Mouse (Mus musculus): ENCODE results near the gene Dbp. TPM values are rescaled to one million over a fixed set of nuclear protein-coding genes. Genes with fewer than 3 reads are reported as not detected.
A peak's percentile ranks its signal among the peaks of the same experiment; 100 is the strongest.

Gene Dbp
- total and polyA plus RNA-seq, 3 experiments: 7.9 to 11.0 (median 10.4) TPM

GRCm38 (mm10) chr7:45703521-45704033 lies 1.3 kb upstream of the Dbp start:
- in situ Hi-C loops (cut with MboI; ENCODE audit: low pct_ligation_motif_present, low pct_unique_long_range_greater_than_20kb, low sequenced_read_pairs): no loop called here

GRCm38 (mm10) chr7:45704046-45704559 lies 785 bp upstream of the Dbp start:
- Histone ChIP-seq H3K27ac (ENCODE audit: insufficient read depth, low read depth) (peak overlapping the region; percentile 66), H3K36me3 (replicated peaks in 1 of 2; ENCODE audit: control insufficient read depth in 1 of 2, insufficient read depth in 1 of 2, low read length in 1 of 2) (peaks cover 0 to 4% of the 10 kb centered on the region in 2 experiments), H3K79me2 (replicated peaks; ENCODE audit: control insufficient read depth, extremely low read depth, insufficient read depth, poor library complexity, severe bottlenecking) (no peaks in the 10 kb centered on the region), H3K9ac (ENCODE audit: insufficient read depth, low read depth) (peak overlapping the region; percentile 58; the same call in 1 of the 2 replicates), H3K4me2 (ENCODE audit: insufficient read depth, low read depth, poor library complexity, severe bottlenecking) (peak overlapping the region; percentile 91), H3K27me3 (replicated peaks) (no peaks in the 10 kb centered on the region), H3K9me3 (replicated peaks; ENCODE audit: low read length) (no peaks in the 10 kb centered on the region), H3K4me1 (ENCODE audit: control insufficient read depth in 1 of 2, insufficient read depth in 2 of 2) (peaks cover 3 to 61% of the 10 kb centered on the region in 2 experiments; a peak in 3 of 4 replicates), H3K4me3 (replicated peaks in 1 of 3; ENCODE audit: low read depth in 2 of 3, low read length in 2 of 3, poor library complexity in 1 of 3) (peak overlapping the region; percentile 44 to 55 (median 46))
- in situ Hi-C loops (cut with MboI; ENCODE audit: low pct_ligation_motif_present, low pct_unique_long_range_greater_than_20kb, low sequenced_read_pairs) (no loop called here), dilution Hi-C loops (cut with MboI; ENCODE audit: extremely low pct_ligation_motif_present, extremely low pct_unique_long_range_greater_than_20kb, low sequenced_read_pairs) (no loop called here)
- DNase-seq (ENCODE audit: extremely low read depth): peak; percentile 88
- TF ChIP-seq SIN3A (IDR thresholded peaks at IDR 0.05; ENCODE audit: low read length) (peak; percentile 87), MYC (IDR thresholded peaks at IDR 0.05; ENCODE audit: low read depth, low read length) (peak; percentile 80; the same call in 1 of the 2 replicates), TCF12 (IDR thresholded peaks at IDR 0.05; ENCODE audit: low read depth, low read length) (peak; percentile 67; the same call in 1 of the 2 replicates), TBP (conservative IDR thresholded peaks at IDR 0.05; ENCODE audit: low read depth, low read length) (0 out of 2 replicates have a peak, but pooled peaks have one; percentile 54), ZNF384 (IDR thresholded peaks at IDR 0.05; ENCODE audit: low read depth, low read length) (no peak), MXI1 (IDR thresholded peaks at IDR 0.05; ENCODE audit: low read depth, low read length) (peak; percentile 43; the same call in 1 of the 2 replicates), ELF1 (IDR thresholded peaks at IDR 0.05; ENCODE audit: low read depth, low read length) (no peak), RCOR1 (conservative IDR thresholded peaks at IDR 0.05; ENCODE audit: low read depth, low read length) (0 out of 2 replicates have a peak, but pooled peaks have one; percentile 61), MAZ (IDR thresholded peaks at IDR 0.05; ENCODE audit: low read depth, low read length) (no peak), BHLHE40 (IDR thresholded peaks at IDR 0.05; ENCODE audit: low read depth, low read length) (0 out of 2 replicates have a peak, but pooled peaks have one; percentile 29), ZKSCAN1 (IDR thresholded peaks at IDR 0.05; ENCODE audit: borderline replicate concordance, low read depth, low read length) (no peak), USF1 (IDR thresholded peaks at IDR 0.05; ENCODE audit: low read depth, low read length) (no peak), UBTF (IDR thresholded peaks at IDR 0.05; ENCODE audit: low read depth, low read length) (no peak), POLR2A (IDR thresholded peaks at IDR 0.05; ENCODE audit: low read depth, low read length) (peak; percentile 80), POLR2AphosphoS2 (IDR thresholded peaks at IDR 0.05; ENCODE audit: low read depth, low read length) (0 out of 2 replicates have a peak, but pooled peaks have one; percentile 62), RAD21 (IDR thresholded peaks at IDR 0.05; ENCODE audit: low read depth, low read length) (no peak), SMC3 (IDR thresholded peaks at IDR 0.05; ENCODE audit: low read depth, low read length) (no peak), ZC3H11A (IDR thresholded peaks at IDR 0.05; ENCODE audit: low read depth, low read length) (no peak), MAFK (IDR thresholded peaks at IDR 0.05; ENCODE audit: insufficient replicate concordance, low read length) (no peak), NRF1 (IDR thresholded peaks at IDR 0.05; ENCODE audit: low read depth, low read length) (no peak), CHD2 (IDR thresholded peaks at IDR 0.05; ENCODE audit: low read length) (no peak), KAT2A (IDR thresholded peaks at IDR 0.05; ENCODE audit: insufficient replicate concordance, low read length) (0 out of 2 replicates have a peak, but pooled peaks have one; percentile 33), ETS1 (conservative IDR thresholded peaks at IDR 0.05; ENCODE audit: low read depth, low read length) (peak; percentile 30; the same call in 1 of the 2 replicates), EP300 (IDR thresholded peaks at IDR 0.05; ENCODE audit: low read length) (no peak), JUN (IDR thresholded peaks at IDR 0.05; ENCODE audit: insufficient read depth, low read depth, low read length) (no peak)

More at GRCm38 (mm10) chr7:45703521-45704033, 1.3 kb upstream of the Dbp start:
- no peaks in the 10 kb centered on the region for H3K27me3 ChIP-seq (replicated peaks)
- peak overlapping the region; percentile 58; the same call in 1 of the 2 replicates for H3K9ac ChIP-seq (ENCODE audit: insufficient read depth, low read depth)
- no peaks in the 10 kb centered on the region for H3K36me3 ChIP-seq (replicated peaks in 1 of 2; ENCODE audit: control insufficient read depth in 1 of 2, insufficient read depth in 1 of 2, low read length in 1 of 2)
- peak overlapping the region; percentile 66 for H3K27ac ChIP-seq (ENCODE audit: insufficient read depth, low read depth)
- DNase-seq (ENCODE audit: extremely low read depth): no peak
- dilution Hi-C loops (cut with MboI; ENCODE audit: extremely low pct_ligation_motif_present, extremely low pct_unique_long_range_greater_than_20kb, low sequenced_read_pairs): no loop called here
- H3K79me2 ChIP-seq (replicated peaks; ENCODE audit: control insufficient read depth, extremely low read depth, insufficient read depth, poor library complexity, severe bottlenecking): no peaks in the 10 kb centered on the region
- H3K4me1 ChIP-seq (ENCODE audit: control insufficient read depth in 1 of 2, insufficient read depth in 2 of 2): peaks cover 3 to 60% of the 10 kb centered on the region in 2 experiments; a peak in 3 of 4 replicates
- H3K4me2 ChIP-seq (ENCODE audit: insufficient read depth, low read depth, poor library complexity, severe bottlenecking): peak overlapping the region; percentile 91
- peak overlapping the region; percentile 44 to 55 (median 46) for H3K4me3 ChIP-seq (replicated peaks in 1 of 3; ENCODE audit: low read depth in 2 of 3, low read length in 2 of 3, poor library complexity in 1 of 3)
- TF ChIP-seq MEF2A (IDR thresholded peaks at IDR 0.05; ENCODE audit: borderline replicate concordance, low read depth, low read length) (no peak), MAX (IDR thresholded peaks at IDR 0.05; ENCODE audit: low read length) (no peak), BHLHE40 (IDR thresholded peaks at IDR 0.05; ENCODE audit: low read depth, low read length) (no peak), JUND (conservative IDR thresholded peaks at IDR 0.05; ENCODE audit: low read depth, low read length) (no peak), PAX5 (IDR thresholded peaks at IDR 0.05; ENCODE audit: low read length) (no peak), ELF1 (IDR thresholded peaks at IDR 0.05; ENCODE audit: low read depth, low read length) (no peak), CTCF (conservative IDR thresholded peaks at IDR 0.05 in 1 of 2, IDR thresholded peaks at IDR 0.05 in 1 of 2; ENCODE audit: low read depth in 2 of 2, low read length in 2 of 2) (no peak), RCOR1 (conservative IDR thresholded peaks at IDR 0.05; ENCODE audit: low read depth, low read length) (no peak), HCFC1 (IDR thresholded peaks at IDR 0.05; ENCODE audit: low read depth, low read length) (no peak), MYC (IDR thresholded peaks at IDR 0.05; ENCODE audit: low read depth, low read length) (no peak), IRF4 (IDR thresholded peaks at IDR 0.05; ENCODE audit: low read depth, low read length) (no peak), SIN3A (IDR thresholded peaks at IDR 0.05; ENCODE audit: low read length) (no peak), E2F4 (IDR thresholded peaks at IDR 0.05; ENCODE audit: insufficient replicate concordance, low read depth, low read length) (no peak), JUN (IDR thresholded peaks at IDR 0.05; ENCODE audit: insufficient read depth, low read depth, low read length) (no peak), CHD1 (IDR thresholded peaks at IDR 0.05; ENCODE audit: low read depth, low read length) (no peak), SMC3 (IDR thresholded peaks at IDR 0.05; ENCODE audit: low read depth, low read length) (no peak), CHD2 (IDR thresholded peaks at IDR 0.05; ENCODE audit: low read length) (no peak)
- H3K9me3 ChIP-seq (replicated peaks; ENCODE audit: low read length): no peaks in the 10 kb centered on the region
